Mouse (Mus musculus): ENCODE results near the gene Cwc25. TPM values are rescaled to one million over a fixed set of nuclear protein-coding genes. Genes with fewer than 3 reads are reported as not detected.
"Not testable (repeated sequence)": the region's sequence is repeated elsewhere in the genome, so short reads cannot be mapped to it uniquely, and the experiment has no call there.

Cwc25 gene
- polyA plus RNA-seq, 1 experiment: 6.7 TPM

DNA sequence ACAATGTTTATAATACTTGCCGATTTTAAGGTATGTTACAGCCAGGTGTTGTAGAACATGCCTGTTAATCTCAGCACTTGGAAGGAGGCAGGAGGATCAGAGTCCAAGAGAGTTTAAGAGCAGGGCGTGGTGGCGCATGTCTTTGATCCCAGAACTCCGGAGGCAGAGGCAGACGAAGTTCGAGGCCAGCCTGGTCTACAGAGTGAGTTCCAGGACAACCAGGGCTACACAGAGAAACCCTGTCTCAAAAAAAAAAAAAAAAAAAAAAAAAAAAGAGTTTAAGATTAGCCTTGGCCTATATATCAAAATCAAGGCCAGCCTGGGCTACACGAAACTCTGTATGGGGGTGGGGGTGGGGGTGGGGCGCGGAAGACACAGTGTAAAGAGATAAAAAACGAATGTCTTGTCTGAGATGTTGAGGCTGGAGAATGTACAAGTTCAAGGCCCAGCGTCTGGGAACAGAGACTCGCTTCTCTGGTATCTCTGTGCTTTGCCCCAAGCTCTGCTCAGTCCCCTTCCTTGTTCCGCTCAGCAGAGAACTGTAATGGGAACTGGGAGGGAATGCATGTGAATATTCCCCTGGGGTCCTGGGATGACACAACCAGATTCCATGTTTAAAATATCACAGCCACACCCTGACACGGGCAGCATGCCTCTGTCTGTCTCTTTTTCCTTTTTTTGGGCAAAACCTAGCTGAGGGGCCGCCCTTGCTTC, 31.2 kb upstream of the Cwc25 start:
- no peak for DNase-seq (ENCODE audit: low read depth in 1 of 2, low spot score in 2 of 2)
- TF ChIP-seq CTCF (IDR thresholded peaks at IDR 0.05; ENCODE audit: extremely low read depth, insufficient read depth, insufficient read length, insufficient replicate concordance): no peak
- no peak for TF ChIP-seq POLR2A (IDR thresholded peaks at IDR 0.05; ENCODE audit: low read depth, low read length)
- Histone ChIP-seq H3K27ac (ENCODE audit: insufficient read depth, low read length) (no peak overlapping the region), H3K27me3 (ENCODE audit: control insufficient read depth, insufficient read depth, low read length) (no peaks in the 10 kb centered on the region), H3K4me1 (ENCODE audit: control insufficient read depth, insufficient read depth, insufficient read length) (peaks cover 8% of the 10 kb centered on the region; the same call in 1 of the 2 replicates), H3K36me3 (ENCODE audit: control insufficient read depth, insufficient read depth, low read length) (no peaks in the 10 kb centered on the region), H3K4me3 (ENCODE audit: extremely low read depth, insufficient read depth, insufficient read length) (no peak overlapping the region)
- 80% methylated on average over 15 of the region's 15 CpGs for WGBS

DNA sequence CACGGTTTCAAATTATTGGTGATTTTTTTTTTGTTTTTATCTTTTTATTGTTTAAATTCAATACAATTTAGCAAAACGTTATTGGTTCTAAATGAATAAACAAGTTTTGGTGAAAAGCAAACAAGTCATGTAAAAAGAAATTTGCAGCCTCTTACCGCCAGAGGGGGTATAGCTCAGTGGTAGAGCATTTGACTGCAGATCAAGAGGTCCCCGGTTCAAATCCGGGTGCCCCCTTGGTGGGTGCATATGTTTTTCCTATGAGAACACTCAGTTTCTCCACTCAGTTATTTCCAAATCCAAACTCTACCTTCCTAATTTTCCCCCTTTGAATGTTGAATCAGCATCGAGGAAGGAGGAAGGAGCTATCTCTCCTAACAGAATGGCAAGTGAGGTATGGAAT, 30.6 kb upstream of the Cwc25 start:
- H3K27ac ChIP-seq (ENCODE audit: insufficient read depth, low read length): no peak overlapping the region
- 10% methylated on average over 6 of the region's 6 CpGs for WGBS
- peaks cover 8% of the 10 kb centered on the region; the same call in 1 of the 2 replicates for H3K4me1 ChIP-seq (ENCODE audit: control insufficient read depth, insufficient read depth, insufficient read length)
- H3K4me3 ChIP-seq (ENCODE audit: extremely low read depth, insufficient read depth, insufficient read length): no peak overlapping the region
- H3K27me3 ChIP-seq (ENCODE audit: control insufficient read depth, insufficient read depth, low read length): no peaks in the 10 kb centered on the region
- peak; percentile 48 to 65 for DNase-seq (ENCODE audit: low read depth in 1 of 2, low spot score in 2 of 2)
- TF ChIP-seq POLR2A (IDR thresholded peaks at IDR 0.05; ENCODE audit: low read depth, low read length) (no peak), CTCF (IDR thresholded peaks at IDR 0.05; ENCODE audit: extremely low read depth, insufficient read depth, insufficient read length, insufficient replicate concordance) (no peak)
- no peaks in the 10 kb centered on the region for H3K36me3 ChIP-seq (ENCODE audit: control insufficient read depth, insufficient read depth, low read length)

DNA sequence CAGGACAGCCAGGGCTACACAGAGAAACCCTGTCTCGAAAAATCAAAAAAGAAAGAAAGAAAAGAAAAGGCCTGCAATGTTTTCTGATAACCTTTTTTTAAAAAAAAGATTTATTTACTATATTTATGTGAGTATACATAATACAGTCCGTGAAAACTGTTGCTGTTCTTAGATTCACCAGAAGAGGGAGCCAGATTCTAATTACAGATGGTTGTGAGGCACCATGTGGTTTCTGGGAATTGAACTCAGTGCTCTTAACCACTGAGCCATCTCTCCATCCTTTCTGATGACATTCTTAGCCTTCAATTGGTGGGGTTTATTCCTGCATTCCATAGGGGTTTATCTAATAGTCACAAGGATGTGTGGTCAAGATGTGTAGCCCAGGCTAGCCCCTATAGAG, 26.8 kb upstream of the Cwc25 start:
- H3K27me3 ChIP-seq (ENCODE audit: control insufficient read depth, insufficient read depth, low read length): no peaks in the 10 kb centered on the region
- no peaks in the 10 kb centered on the region for H3K4me1 ChIP-seq (ENCODE audit: control insufficient read depth, insufficient read depth, insufficient read length)
- H3K27ac ChIP-seq (ENCODE audit: insufficient read depth, low read length): no peak overlapping the region
- no peak overlapping the region for H3K4me3 ChIP-seq (ENCODE audit: extremely low read depth, insufficient read depth, insufficient read length)
- DNase-seq (ENCODE audit: low read depth in 1 of 2, low spot score in 2 of 2): peak; percentile 21 to 72
- H3K36me3 ChIP-seq (ENCODE audit: control insufficient read depth, insufficient read depth, low read length): no peaks in the 10 kb centered on the region
- 0% methylated on average over 2 of the region's 2 CpGs for WGBS
- peak; percentile 7; the same call in 1 of the 2 replicates for TF ChIP-seq CTCF (IDR thresholded peaks at IDR 0.05; ENCODE audit: extremely low read depth, insufficient read depth, insufficient read length, insufficient replicate concordance)
- TF ChIP-seq POLR2A (IDR thresholded peaks at IDR 0.05; ENCODE audit: low read depth, low read length): no peak

DNA sequence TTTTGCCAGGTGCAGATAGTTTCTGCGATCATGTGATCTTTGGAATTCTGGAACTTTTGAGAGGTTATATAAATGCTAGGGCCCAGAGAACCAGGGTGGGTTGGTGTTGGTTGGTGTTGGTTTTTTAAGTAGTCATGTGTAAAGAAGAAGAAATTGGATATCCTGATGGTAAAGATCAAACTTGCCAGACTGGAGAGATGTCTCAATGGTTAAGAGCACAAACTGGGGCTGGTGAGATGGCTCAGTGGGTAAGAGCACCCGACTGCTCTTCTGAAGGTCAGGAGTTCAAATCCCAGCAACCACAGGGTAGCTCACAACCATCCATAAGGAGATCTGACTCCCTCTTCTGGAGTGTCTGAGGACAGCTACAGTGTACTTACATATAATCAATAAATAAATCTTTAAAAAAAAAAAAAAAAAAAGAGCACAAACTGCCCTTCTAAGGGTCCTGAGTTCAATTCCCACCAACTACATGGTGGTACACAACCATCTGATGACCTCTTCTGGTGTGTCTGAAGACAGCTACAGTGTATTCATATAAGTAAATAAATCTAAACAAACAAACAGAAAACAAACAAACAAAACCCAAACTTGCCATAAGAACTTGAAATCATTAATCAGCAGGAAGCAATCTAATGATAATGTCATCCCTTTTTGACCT, 24.6 kb upstream of the Cwc25 start:
- not testable (repeated sequence) for H3K36me3 ChIP-seq (ENCODE audit: control insufficient read depth, insufficient read depth, low read length); H3K27ac ChIP-seq (ENCODE audit: insufficient read depth, low read length)

DNA sequence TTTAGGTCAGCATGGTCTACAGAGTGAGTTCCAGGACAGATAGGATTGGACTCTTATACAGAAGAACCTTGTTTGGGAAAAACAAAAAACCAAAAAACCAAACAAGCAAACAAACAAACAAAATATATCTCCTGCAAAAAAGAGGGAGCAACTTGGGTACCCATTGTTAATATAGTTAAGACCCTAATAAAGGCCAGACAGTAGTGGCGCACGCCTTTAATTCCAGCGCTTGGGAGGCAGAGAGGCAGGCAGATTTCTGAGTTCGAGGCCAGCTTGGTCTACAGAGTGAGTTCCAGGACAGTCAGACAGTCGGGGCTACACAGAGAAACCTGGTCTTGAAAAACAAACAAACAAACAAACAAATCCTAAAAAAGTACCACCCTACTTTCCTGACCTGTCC, 23.4 kb upstream of the Cwc25 start:
- no peak overlapping the region for H3K4me3 ChIP-seq (ENCODE audit: extremely low read depth, insufficient read depth, insufficient read length)
- H3K4me1 ChIP-seq (ENCODE audit: control insufficient read depth, insufficient read depth, insufficient read length): no peaks in the 10 kb centered on the region
- WGBS: 89% methylated on average over 5 of the region's 5 CpGs
- H3K36me3 ChIP-seq (ENCODE audit: control insufficient read depth, insufficient read depth, low read length): no peaks in the 10 kb centered on the region
- DNase-seq (ENCODE audit: low read depth in 1 of 2, low spot score in 2 of 2): no peak
- H3K27ac ChIP-seq (ENCODE audit: insufficient read depth, low read length): no peak overlapping the region
- no peaks in the 10 kb centered on the region for H3K27me3 ChIP-seq (ENCODE audit: control insufficient read depth, insufficient read depth, low read length)
- no peak for TF ChIP-seq POLR2A (IDR thresholded peaks at IDR 0.05; ENCODE audit: low read depth, low read length)

More for the DNA sequence above, 24.6 kb upstream of the Cwc25 start:
- not testable (repeated sequence) for DNase-seq (ENCODE audit: low read depth in 1 of 2, low spot score in 2 of 2); H3K4me1 ChIP-seq (ENCODE audit: control insufficient read depth, insufficient read depth, insufficient read length); H3K27me3 ChIP-seq (ENCODE audit: control insufficient read depth, insufficient read depth, low read length); H3K4me3 ChIP-seq (ENCODE audit: extremely low read depth, insufficient read depth, insufficient read length)
- WGBS: 74% methylated on average over 2 of the region's 2 CpGs

DNA sequence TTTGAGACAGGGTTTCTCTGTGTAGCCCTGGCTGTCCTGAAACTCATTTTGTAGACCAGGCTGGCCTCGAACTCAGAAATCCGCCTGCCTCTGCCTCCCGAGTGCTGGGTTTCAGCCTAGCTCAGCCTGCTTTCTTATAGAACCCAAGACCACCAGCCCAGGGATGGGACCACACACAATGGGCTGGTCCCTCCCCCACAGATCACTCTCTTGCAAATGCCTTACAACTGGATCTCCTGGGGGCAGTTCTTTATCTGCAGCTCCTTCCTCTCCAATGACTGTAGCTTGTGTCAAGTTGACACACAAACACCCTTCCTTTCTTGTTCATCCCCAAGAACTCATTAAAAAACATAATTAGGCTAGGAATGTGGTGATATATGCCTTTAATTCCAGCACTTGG, 21.6 kb upstream of the Cwc25 start:
- Histone ChIP-seq H3K36me3 (ENCODE audit: control insufficient read depth, insufficient read depth, low read length) (no peaks in the 10 kb centered on the region), H3K4me3 (ENCODE audit: extremely low read depth, insufficient read depth, insufficient read length) (no peak overlapping the region), H3K27ac (ENCODE audit: insufficient read depth, low read length) (no peak overlapping the region), H3K27me3 (ENCODE audit: control insufficient read depth, insufficient read depth, low read length) (no peaks in the 10 kb centered on the region), H3K4me1 (ENCODE audit: control insufficient read depth, insufficient read depth, insufficient read length) (no peaks in the 10 kb centered on the region)
- 84% methylated on average over 3 of the region's 3 CpGs for WGBS
- DNase-seq (ENCODE audit: low read depth in 1 of 2, low spot score in 2 of 2): no peak
- TF ChIP-seq CTCF (IDR thresholded peaks at IDR 0.05; ENCODE audit: extremely low read depth, insufficient read depth, insufficient read length, insufficient replicate concordance) (no peak), POLR2A (IDR thresholded peaks at IDR 0.05; ENCODE audit: low read depth, low read length) (no peak)

DNA sequence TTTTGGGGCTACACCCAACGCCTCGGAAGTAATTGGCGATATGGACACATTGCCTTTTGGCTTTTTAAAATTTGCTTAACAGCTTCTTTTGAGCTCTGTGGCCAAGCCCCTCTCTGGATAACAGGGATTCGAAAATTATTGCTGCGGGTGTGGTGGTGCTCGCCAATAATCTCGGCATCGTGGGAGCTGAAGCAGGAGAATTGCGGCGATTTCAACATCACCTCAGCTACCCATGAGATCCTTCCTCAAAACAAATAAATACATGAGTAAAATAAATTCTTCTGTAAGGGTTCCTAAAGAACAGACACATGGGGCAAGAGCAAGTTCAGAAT, 16.2 kb upstream of the Cwc25 start:
- Histone ChIP-seq H3K4me3 (ENCODE audit: extremely low read depth, insufficient read depth, insufficient read length) (peak overlapping the region; percentile 90), H3K36me3 (ENCODE audit: control insufficient read depth, insufficient read depth, low read length) (peaks cover 20% of the 10 kb centered on the region), H3K27me3 (ENCODE audit: control insufficient read depth, insufficient read depth, low read length) (no peaks in the 10 kb centered on the region), H3K27ac (ENCODE audit: insufficient read depth, low read length) (peak overlapping the region; percentile 63), H3K4me1 (ENCODE audit: control insufficient read depth, insufficient read depth, insufficient read length) (peaks cover 7% of the 10 kb centered on the region; the same call in 1 of the 2 replicates)
- 1% methylated on average over 10 of the region's 10 CpGs for WGBS
- DNase-seq (ENCODE audit: low read depth in 1 of 2, low spot score in 2 of 2): no peak
- no peak for TF ChIP-seq CTCF (IDR thresholded peaks at IDR 0.05; ENCODE audit: extremely low read depth, insufficient read depth, insufficient read length, insufficient replicate concordance)
- TF ChIP-seq POLR2A (IDR thresholded peaks at IDR 0.05; ENCODE audit: low read depth, low read length): no peak; the same call in 1 of the 2 replicates
